Comparison of ENCODE assay signal across 7 mouse cellular contexts in the genomic region with DNA sequence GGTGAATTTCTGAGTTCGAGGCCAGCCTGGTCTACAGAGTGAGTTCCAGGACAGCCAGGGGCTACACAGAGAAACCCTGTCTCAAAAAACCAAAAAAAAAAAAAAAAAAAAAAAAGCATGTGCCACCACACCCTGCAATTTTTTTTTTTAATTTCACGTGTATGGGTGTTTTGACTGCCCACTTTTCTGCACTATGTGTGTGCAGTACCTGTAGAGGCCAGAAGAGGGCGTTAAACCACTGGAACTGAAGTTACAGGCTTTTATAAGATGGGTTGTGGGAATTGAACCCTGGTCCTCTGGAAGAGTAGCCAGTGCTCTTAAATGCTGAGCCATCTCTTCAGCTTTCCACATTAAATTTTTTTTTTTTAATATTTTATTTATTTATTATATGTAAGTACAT. TPM values are rescaled to one million over a fixed set of nuclear protein-coding genes. Genes with fewer than 3 reads are reported as not detected.
DNase-seq lines count a peak whose midpoint lies in the region; ATAC-seq and TF ChIP-seq lines count a peak whose summit lies in the region.
"Not testable (repeated sequence)": the region's sequence is repeated elsewhere in the genome, so short reads cannot be mapped to it uniquely, and the experiment has no call there.

No protein-coding gene starts in this region.

- not testable (repeated sequence) for ATAC-seq in liver, embryonic 14.5 days (ENCODE audit: insufficient read depth); midbrain, postnatal 0 days (ENCODE audit: low FRiP score)

- H3K27ac ChIP-seq in gastrocnemius, adult 2 months; liver, embryonic 14.5 days; midbrain, postnatal 0 days (ENCODE audit: low read depth, low read length): not testable (repeated sequence)

- H3K9ac ChIP-seq in liver, embryonic 14.5 days (replicated peaks); midbrain, postnatal 0 days (replicated peaks; ENCODE audit: low read length, poor library complexity, severe bottlenecking): not testable (repeated sequence)

- peak; percentile 67 for TF ChIP-seq CTCF in E14TG2a.4 (conservative IDR thresholded peaks at IDR 0.05; ENCODE audit: low read length)
- TF ChIP-seq CTCF in gastrocnemius, adult 2 months (IDR thresholded peaks at IDR 0.05), result peak; percentile 28
- TF ChIP-seq CTCF in liver, embryonic 14.5 days (IDR thresholded peaks at IDR 0.05; ENCODE audit: low read depth), result peak; percentile 36; the same call in 1 of the 2 replicates
- TF ChIP-seq CTCF in midbrain, postnatal 0 days (IDR thresholded peaks at IDR 0.05), result peak; percentile 38

- not testable (repeated sequence) for H3K4me3 ChIP-seq in E14TG2a.4 (replicated peaks; ENCODE audit: low read length); gastrocnemius, adult 2 months; liver, embryonic 14.5 days (ENCODE audit: insufficient read depth in 1 of 2, low read depth in 2 of 2, low read length in 2 of 2); midbrain, postnatal 0 days (ENCODE audit: low read depth, low read length)

- H3K4me2 ChIP-seq in liver, embryonic 14.5 days (ENCODE audit: low read depth); midbrain, postnatal 0 days (ENCODE audit: low read depth, low read length, poor library complexity, severe bottlenecking): not testable (repeated sequence)

- H3K9me3 ChIP-seq in E14TG2a.4 (ENCODE audit: low read length); liver, embryonic 14.5 days (ENCODE audit: control insufficient read depth, low read length); midbrain, postnatal 0 days (ENCODE audit: low read length): not testable (repeated sequence)

- not testable (repeated sequence) for H3K27me3 ChIP-seq in E14TG2a.4 (ENCODE audit: insufficient read depth, low read length); liver, embryonic 14.5 days (ENCODE audit: control insufficient read depth, insufficient read depth, low read length); midbrain, postnatal 0 days (ENCODE audit: insufficient read depth, low read length)

- WGBS in liver, embryonic 14.5 days (ENCODE audit: insufficient replicate concordance), result 57% methylated on average over 3 of the region's 3 CpGs
- WGBS in midbrain, postnatal 0 days, result 72% methylated on average over 3 of the region's 3 CpGs

- peak; percentile 73 for DNase-seq in R1 (ENCODE audit: low read depth, low spot score)
- DNase-seq in gastrocnemius, adult 2 months; liver, embryonic 14.5 days (ENCODE audit: low read depth in 3 of 3, low spot score in 3 of 3); midbrain, postnatal 0 days (ENCODE audit: low spot score): not testable (repeated sequence)
- DNase-seq in induced T-regulatory cell, adult 2 months (ENCODE audit: low read depth), result peak; percentile 39
- peak; percentile 56 for DNase-seq in testis, postnatal 10 days (ENCODE audit: low spot score)

- intact Hi-C loops in gastrocnemius, adult 2 months (cut with DNase I), result loop anchor here (10.0 kb wide), 1 partner anchor 235 kb away; a partner anchor contains a TSS

- TF ChIP-seq EP300 in liver, embryonic 14.5 days (IDR thresholded peaks at IDR 0.05; ENCODE audit: low read depth), result not testable (repeated sequence)

- peaks cover 16% of the 10 kb centered on the region for H3K4me1 ChIP-seq in E14TG2a.4 (replicated peaks; ENCODE audit: low read depth, low read length)
- not testable (repeated sequence) for H3K4me1 ChIP-seq in liver, embryonic 14.5 days (replicated peaks; ENCODE audit: control insufficient read depth in 2 of 2, insufficient read depth in 2 of 2, low read length in 1 of 2); midbrain, postnatal 0 days (ENCODE audit: insufficient read depth, low read length)

- H3K36me3 ChIP-seq in E14TG2a.4 (ENCODE audit: insufficient read depth, low read length); liver, embryonic 14.5 days (replicated peaks; ENCODE audit: control insufficient read depth, insufficient read depth, low read depth); midbrain, postnatal 0 days (ENCODE audit: insufficient read depth, low read length): not testable (repeated sequence)

RNA-seq across cellular contexts. Expression of a gene that starts 7.4 kb away (rescaled TPM):
- 10 to 100 TPM in 1 of 2 experiments, 1 to 10 TPM in 1; 8.8 to 11.0 TPM for total RNA-seq in gastrocnemius, adult 2 months (2021)
- 5.8 and 9.2 TPM in 2 replicates for polyA plus RNA-seq in liver, embryonic 14.5 days (2012; rRNA removed)
- polyA plus RNA-seq in liver, embryonic 14.5 days (2014; fragmentation: Nextera tagmentation; extraction: Ambion mirVana), result 6.6 and 7.1 TPM in 2 replicates
- total RNA-seq in midbrain, postnatal 0 days (2014; rRNA removed), result 29.4 and 30.6 TPM in 2 replicates
- polyA plus RNA-seq in midbrain, postnatal 0 days (2015; fragmentation: Nextera tagmentation; extraction: Ambion mirVana), result 18.6 and 20.4 TPM in 2 replicates
